Mouse (Mus musculus): Measurements from ENCODE around the gene Pcca. TPM values are rescaled to one million over a fixed set of nuclear protein-coding genes. Genes with fewer than 3 reads are reported as not detected.

Pcca gene
- polyA plus RNA-seq, 1 experiment, result 24.8 TPM

- no peaks in the 10 kb centered on the region for H3K4me1 ChIP-seq (ENCODE audit: control insufficient read depth, insufficient read depth, low read length)
- TF ChIP-seq CTCF (IDR thresholded peaks at IDR 0.05; ENCODE audit: control insufficient read depth, insufficient read depth, low read length) (no peak), POLR2A (IDR thresholded peaks at IDR 0.05; ENCODE audit: borderline replicate concordance, control insufficient read depth, low read depth, low read length) (no peak)
- H3K4me3 ChIP-seq (replicated peaks; ENCODE audit: control insufficient read depth, low read depth, low read length), result no peak overlapping the region
- 25% methylated on average over 5 of the region's 5 CpGs for WGBS
- no peak overlapping the region for H3K27ac ChIP-seq (ENCODE audit: control insufficient read depth, insufficient read depth, low read depth, low read length, poor library complexity)
Measured at GRCm38 (mm10) chr14:122852506-122853057, 318.5 kb downstream of the Pcca start.

DNA sequence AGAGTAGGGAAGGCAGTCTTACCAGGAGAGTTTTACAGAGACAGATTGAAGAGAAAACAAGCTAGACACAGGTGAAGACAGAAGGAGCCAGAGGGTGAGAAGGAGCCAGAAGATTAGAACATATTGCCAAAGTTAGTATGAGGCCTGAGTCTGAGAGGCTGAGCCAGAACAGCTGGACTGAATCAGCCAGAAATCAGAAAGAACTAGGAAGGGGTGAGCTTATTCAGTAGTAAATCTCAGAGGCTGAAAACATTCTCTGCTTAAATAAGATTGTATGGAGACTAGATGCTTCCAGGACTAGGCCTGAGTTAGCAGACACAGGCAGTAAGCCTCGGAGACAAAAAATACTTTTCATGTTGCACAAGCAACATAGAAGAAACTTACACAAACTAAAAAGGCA is 325.7 kb downstream of the Pcca start:
- WGBS, result 75% methylated on average over 1 of the region's 1 CpGs
- H3K27ac ChIP-seq (ENCODE audit: control insufficient read depth, insufficient read depth, low read depth, low read length, poor library complexity), result no peak overlapping the region
- H3K4me1 ChIP-seq (ENCODE audit: control insufficient read depth, insufficient read depth, low read length), result no peaks in the 10 kb centered on the region
- no peak overlapping the region for H3K4me3 ChIP-seq (replicated peaks; ENCODE audit: control insufficient read depth, low read depth, low read length)
- TF ChIP-seq CTCF (IDR thresholded peaks at IDR 0.05; ENCODE audit: control insufficient read depth, insufficient read depth, low read length) (no peak), POLR2A (IDR thresholded peaks at IDR 0.05; ENCODE audit: borderline replicate concordance, control insufficient read depth, low read depth, low read length) (no peak)

DNA sequence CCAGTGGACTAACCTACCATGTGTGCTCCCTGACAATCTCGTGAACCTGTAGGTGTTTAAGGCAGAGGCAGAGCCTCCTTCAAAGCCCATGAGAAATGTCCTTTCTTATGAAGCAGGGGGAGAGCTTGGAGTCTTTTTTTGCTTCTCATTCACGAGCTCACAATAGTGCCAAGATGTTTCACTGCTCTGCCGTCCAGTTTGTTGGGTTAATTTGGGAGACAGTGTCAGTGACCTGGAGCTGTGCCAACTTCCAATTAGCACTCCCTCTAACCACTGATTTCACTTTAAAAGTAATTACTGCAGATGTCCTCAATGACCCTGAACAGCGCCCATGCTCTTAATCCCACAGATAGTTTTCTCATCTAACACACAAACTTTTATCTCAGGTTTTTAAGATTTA is 328.5 kb downstream of the Pcca start:
- Histone ChIP-seq H3K27ac (ENCODE audit: control insufficient read depth, insufficient read depth, low read depth, low read length, poor library complexity) (no peak overlapping the region), H3K4me1 (ENCODE audit: control insufficient read depth, insufficient read depth, low read length) (no peaks in the 10 kb centered on the region), H3K4me3 (replicated peaks; ENCODE audit: control insufficient read depth, low read depth, low read length) (no peak overlapping the region)
- WGBS, result 67% methylated on average over 4 of the region's 4 CpGs
- TF ChIP-seq CTCF (IDR thresholded peaks at IDR 0.05; ENCODE audit: control insufficient read depth, insufficient read depth, low read length) (no peak), POLR2A (IDR thresholded peaks at IDR 0.05; ENCODE audit: borderline replicate concordance, control insufficient read depth, low read depth, low read length) (no peak)

GRCm38 (mm10) chr14:122865462-122866129 is 331.5 kb downstream of the Pcca start:
- no peaks in the 10 kb centered on the region for H3K4me1 ChIP-seq (ENCODE audit: control insufficient read depth, insufficient read depth, low read length)
- no peak overlapping the region for H3K27ac ChIP-seq (ENCODE audit: control insufficient read depth, insufficient read depth, low read depth, low read length, poor library complexity)
- WGBS, result 56% methylated on average over 4 of the region's 4 CpGs
- no peak for TF ChIP-seq POLR2A (IDR thresholded peaks at IDR 0.05; ENCODE audit: borderline replicate concordance, control insufficient read depth, low read depth, low read length)
- no peak for TF ChIP-seq CTCF (IDR thresholded peaks at IDR 0.05; ENCODE audit: control insufficient read depth, insufficient read depth, low read length)
- H3K4me3 ChIP-seq (replicated peaks; ENCODE audit: control insufficient read depth, low read depth, low read length), result no peak overlapping the region

DNA sequence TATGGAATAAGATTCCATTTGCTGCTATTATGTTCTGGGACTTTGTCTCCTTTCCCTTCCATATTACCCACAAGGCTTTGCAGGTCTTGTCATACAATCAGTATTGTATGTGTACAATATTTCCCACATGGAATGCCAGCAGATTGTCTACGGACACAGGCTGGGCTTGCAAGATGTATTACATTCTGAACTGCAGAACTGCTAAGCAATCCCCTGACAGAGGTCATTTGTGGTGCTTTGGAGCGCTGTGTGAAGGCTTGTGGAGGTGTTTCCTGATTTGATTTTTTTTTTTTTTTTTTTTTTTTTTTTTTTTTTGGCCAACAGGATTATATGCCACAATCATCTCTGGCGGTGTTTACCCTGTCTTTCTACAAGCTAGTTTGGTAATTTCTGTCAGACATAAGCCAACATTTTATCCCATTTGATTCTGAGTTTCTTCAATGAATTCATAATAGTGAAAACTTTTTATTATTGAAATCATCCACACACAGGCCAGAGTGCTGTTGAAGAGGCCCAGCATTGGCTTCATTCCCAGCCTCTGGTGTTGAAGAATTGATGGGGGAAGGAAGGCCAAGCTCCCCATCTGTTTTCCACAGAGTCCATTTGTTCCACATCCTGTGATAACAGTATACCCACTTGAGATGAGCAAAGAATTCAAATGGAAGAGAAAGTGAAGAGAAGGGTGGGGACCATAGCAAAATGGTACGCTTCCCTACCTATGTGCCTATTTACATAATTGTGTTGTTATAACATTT is 333.6 kb downstream of the Pcca start:
- TF ChIP-seq CTCF (IDR thresholded peaks at IDR 0.05; ENCODE audit: control insufficient read depth, insufficient read depth, low read length) (no peak), POLR2A (IDR thresholded peaks at IDR 0.05; ENCODE audit: borderline replicate concordance, control insufficient read depth, low read depth, low read length) (no peak)
- WGBS, result 88% methylated on average over 4 of the region's 4 CpGs

GRCm38 (mm10) chr14:122869831-122870230 is 335.7 kb downstream of the Pcca start:
- TF ChIP-seq POLR2A (IDR thresholded peaks at IDR 0.05; ENCODE audit: borderline replicate concordance, control insufficient read depth, low read depth, low read length), result no peak
- TF ChIP-seq CTCF (IDR thresholded peaks at IDR 0.05; ENCODE audit: control insufficient read depth, insufficient read depth, low read length), result no peak
- H3K4me1 ChIP-seq (ENCODE audit: control insufficient read depth, insufficient read depth, low read length), result no peaks in the 10 kb centered on the region
- H3K27ac ChIP-seq (ENCODE audit: control insufficient read depth, insufficient read depth, low read depth, low read length, poor library complexity), result no peak overlapping the region
- WGBS, result 77% methylated on average over 6 of the region's 6 CpGs
- H3K4me3 ChIP-seq (replicated peaks; ENCODE audit: control insufficient read depth, low read depth, low read length), result no peak overlapping the region

More for the DNA sequence above, 333.6 kb downstream of the Pcca start:
- Histone ChIP-seq H3K27ac (ENCODE audit: control insufficient read depth, insufficient read depth, low read depth, low read length, poor library complexity) (no peak overlapping the region), H3K4me3 (replicated peaks; ENCODE audit: control insufficient read depth, low read depth, low read length) (no peak overlapping the region), H3K4me1 (ENCODE audit: control insufficient read depth, insufficient read depth, low read length) (no peaks in the 10 kb centered on the region)

- no peak for TF ChIP-seq CTCF (IDR thresholded peaks at IDR 0.05; ENCODE audit: control insufficient read depth, insufficient read depth, low read length)
- no peak for TF ChIP-seq POLR2A (IDR thresholded peaks at IDR 0.05; ENCODE audit: borderline replicate concordance, control insufficient read depth, low read depth, low read length)
Measured at GRCm38 (mm10) chr14:122871841-122872580, 337.9 kb downstream of the Pcca start.

DNA sequence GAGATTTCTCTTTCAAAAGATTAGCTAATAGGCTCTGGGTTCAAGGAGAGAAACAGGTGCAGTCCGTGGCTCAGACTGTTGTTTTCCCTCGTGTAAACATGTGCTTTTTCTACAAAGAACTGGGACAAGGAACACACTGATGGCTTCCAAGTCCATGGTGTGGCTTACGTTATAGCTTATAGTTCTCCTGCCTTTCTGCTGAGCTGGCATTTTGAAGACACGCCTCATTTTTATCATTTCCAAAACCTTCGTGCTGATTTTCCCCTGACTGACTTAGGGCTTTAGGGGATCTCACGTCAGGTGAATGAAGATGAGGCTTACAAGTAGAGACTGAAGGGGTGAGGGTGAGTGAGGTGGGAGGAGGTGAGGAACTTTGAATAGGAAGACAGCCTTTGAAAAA is 338.5 kb downstream of the Pcca start:
- no peak overlapping the region for H3K4me3 ChIP-seq (replicated peaks; ENCODE audit: control insufficient read depth, low read depth, low read length)
- H3K27ac ChIP-seq (ENCODE audit: control insufficient read depth, insufficient read depth, low read depth, low read length, poor library complexity), result no peak overlapping the region
- 72% methylated on average over 6 of the region's 6 CpGs for WGBS
- H3K4me1 ChIP-seq (ENCODE audit: control insufficient read depth, insufficient read depth, low read length), result no peaks in the 10 kb centered on the region
- TF ChIP-seq CTCF (IDR thresholded peaks at IDR 0.05; ENCODE audit: control insufficient read depth, insufficient read depth, low read length) (no peak), POLR2A (IDR thresholded peaks at IDR 0.05; ENCODE audit: borderline replicate concordance, control insufficient read depth, low read depth, low read length) (no peak)

More at GRCm38 (mm10) chr14:122871841-122872580, 337.9 kb downstream of the Pcca start:
- WGBS, result 76% methylated on average over 4 of the region's 4 CpGs
- no peak overlapping the region for H3K27ac ChIP-seq (ENCODE audit: control insufficient read depth, insufficient read depth, low read depth, low read length, poor library complexity)
- no peak overlapping the region for H3K4me3 ChIP-seq (replicated peaks; ENCODE audit: control insufficient read depth, low read depth, low read length)
- no peaks in the 10 kb centered on the region for H3K4me1 ChIP-seq (ENCODE audit: control insufficient read depth, insufficient read depth, low read length)

Measured in bone marrow, adult 2 months (tissue).